Mouse (Mus musculus): Measurements from ENCODE around the gene Adcy2. TPM values are rescaled to one million over a fixed set of nuclear protein-coding genes. Genes with fewer than 3 reads are reported as not detected.

Adcy2 gene
- not detected in 2 replicates for total RNA-seq (2015; ENCODE audit: low replicate concordance)
- not detected in 2 replicates for total RNA-seq (2017; ENCODE audit: low replicate concordance)

GRCm38 (mm10) chr13:68998918-68999801 is at the start of gene Adcy2:
Gene Adcy2, minus strand, starts transcription at chr13:68999541.
- no peak for ATAC-seq (replicated peaks; ENCODE audit: low FRiP score, poor library complexity, severe bottlenecking)

GRCm38 (mm10) chr13:69036991-69037597 is 37.8 kb upstream of the Adcy2 start:
- no peak for ATAC-seq (replicated peaks; ENCODE audit: low FRiP score, poor library complexity, severe bottlenecking)

GRCm38 (mm10) chr13:69034621-69035020 is 35.3 kb upstream of the Adcy2 start:
- ATAC-seq (replicated peaks; ENCODE audit: low FRiP score, poor library complexity, severe bottlenecking) = no peak

- no peak for ATAC-seq (replicated peaks; ENCODE audit: low FRiP score, poor library complexity, severe bottlenecking)
These were observed 34.2 kb upstream of the Adcy2 start for GRCm38 (mm10) chr13:69033532-69033931.

DNA sequence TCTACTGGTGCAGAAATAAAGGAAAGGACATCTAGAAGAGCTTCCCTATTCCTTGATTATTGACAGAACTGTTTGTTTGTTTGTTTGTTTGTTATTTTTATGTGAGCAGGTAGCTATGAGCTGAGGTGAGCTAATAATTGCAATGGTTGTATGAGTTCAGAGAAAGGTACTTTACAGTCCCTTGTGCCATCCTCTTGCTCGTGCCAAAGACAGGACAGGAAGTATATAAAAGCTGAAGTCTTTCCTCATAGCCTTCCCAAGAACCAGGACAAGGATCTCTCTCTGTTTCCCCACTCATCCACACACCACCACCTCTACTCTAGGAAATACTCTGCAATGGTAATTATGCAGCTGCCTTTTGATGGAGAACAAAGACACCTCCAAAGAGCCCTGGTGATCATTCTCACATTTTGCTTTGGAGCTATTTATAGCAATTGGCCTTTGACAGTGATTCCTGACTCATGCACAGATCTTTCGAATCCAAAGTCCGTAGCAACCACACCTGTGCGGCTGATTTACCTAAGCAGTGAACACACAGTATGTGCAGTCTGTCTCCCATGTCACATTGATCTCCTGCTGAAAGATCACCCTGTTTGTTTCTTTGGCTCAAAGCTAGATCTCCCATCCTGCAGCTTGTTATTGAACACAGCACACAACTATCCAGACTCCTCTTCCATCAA is 29.9 kb upstream of the Adcy2 start:
- ATAC-seq (replicated peaks; ENCODE audit: low FRiP score, poor library complexity, severe bottlenecking) = no peak

- no peak for ATAC-seq (replicated peaks; ENCODE audit: low FRiP score, poor library complexity, severe bottlenecking)
These were observed 25.6 kb upstream of the Adcy2 start for GRCm38 (mm10) chr13:69024964-69025363.

DNA sequence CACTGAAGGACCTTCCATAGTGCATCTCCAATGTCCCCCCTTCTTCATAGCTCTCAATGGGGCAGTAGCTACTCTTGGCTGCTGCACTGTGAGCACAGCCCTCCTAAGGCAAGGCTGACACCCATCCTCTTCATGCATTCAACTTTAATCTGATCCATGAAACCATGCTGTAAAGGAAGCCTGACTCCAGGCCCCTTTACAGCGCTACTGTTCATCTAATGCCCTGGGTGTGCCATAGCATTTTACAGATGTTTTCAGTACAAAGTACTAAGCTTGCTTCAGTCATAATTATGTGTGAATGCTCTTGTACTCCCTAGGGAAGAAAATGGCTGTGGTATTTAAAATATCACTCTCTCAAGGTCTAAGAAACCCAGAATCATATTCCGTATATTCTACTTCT is 23.9 kb upstream of the Adcy2 start:
- ATAC-seq (replicated peaks; ENCODE audit: low FRiP score, poor library complexity, severe bottlenecking) = no peak

- ATAC-seq (replicated peaks; ENCODE audit: low FRiP score, poor library complexity, severe bottlenecking) = no peak
These were observed 21.2 kb upstream of the Adcy2 start for GRCm38 (mm10) chr13:69020574-69020973.

DNA sequence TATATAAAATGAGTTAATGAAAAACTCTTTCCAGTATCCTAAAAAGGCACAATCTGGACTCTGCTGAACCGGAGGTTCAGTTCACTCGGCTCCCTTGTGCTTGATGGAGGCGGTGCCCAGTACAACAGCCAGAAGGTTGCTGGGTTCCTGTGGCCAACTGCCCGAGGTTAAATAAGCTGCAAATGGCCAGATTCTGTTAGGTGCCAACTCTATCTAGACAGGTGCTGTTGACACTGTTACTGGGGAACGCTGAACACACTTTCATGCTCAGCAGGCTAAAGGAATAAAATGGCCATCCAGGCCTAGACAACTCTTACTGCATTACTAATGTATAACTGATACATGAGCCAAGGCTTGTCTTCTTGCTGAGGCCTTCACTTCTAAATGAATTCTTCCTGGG is 7.6 kb upstream of the Adcy2 start:
- ATAC-seq (replicated peaks; ENCODE audit: low FRiP score, poor library complexity, severe bottlenecking) = no peak

DNA sequence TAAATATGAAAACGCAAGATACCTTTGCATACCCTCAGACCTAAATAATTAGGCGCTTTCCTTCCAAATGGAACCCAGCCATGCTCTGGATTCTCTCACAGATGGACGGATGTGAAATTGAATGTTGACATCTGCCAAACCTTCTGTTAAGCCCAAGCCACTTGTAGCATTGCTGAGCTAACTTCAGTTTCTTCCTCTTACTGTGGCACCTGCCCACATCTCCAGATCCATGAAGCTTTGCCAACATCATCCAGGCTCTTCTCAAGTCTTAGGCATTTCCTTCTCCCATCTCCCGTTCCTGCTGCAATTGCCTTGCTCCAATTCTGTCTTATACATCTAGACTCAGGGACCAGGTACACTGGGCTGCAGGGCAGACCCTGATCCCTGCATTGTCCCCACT is 6.8 kb upstream of the Adcy2 start:
- ATAC-seq (replicated peaks; ENCODE audit: low FRiP score, poor library complexity, severe bottlenecking) = no peak

GRCm38 (mm10) chr13:69004406-69004805 is 5.1 kb upstream of the Adcy2 start:
- ATAC-seq (replicated peaks; ENCODE audit: low FRiP score, poor library complexity, severe bottlenecking) = no peak

DNA sequence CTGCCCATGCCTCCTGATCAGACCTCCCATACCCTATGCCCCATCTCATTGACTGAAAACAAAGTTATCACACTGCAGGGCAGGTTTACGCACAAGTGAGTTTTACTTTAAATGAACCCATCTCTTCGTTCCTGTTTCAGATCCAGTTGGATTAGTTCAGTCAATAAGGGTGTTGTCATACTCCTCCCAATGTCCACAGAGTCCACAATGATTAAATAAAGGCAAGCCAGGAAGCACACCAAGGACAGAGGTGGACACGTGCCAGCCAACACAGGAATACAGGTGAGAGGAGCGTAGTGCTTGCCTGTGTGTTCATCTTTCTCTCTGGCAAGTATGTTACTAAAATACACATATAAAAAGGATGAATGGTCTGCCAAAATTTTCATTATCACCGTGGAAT is 3.3 kb upstream of the Adcy2 start:
- no peak for ATAC-seq (replicated peaks; ENCODE audit: low FRiP score, poor library complexity, severe bottlenecking)

DNA sequence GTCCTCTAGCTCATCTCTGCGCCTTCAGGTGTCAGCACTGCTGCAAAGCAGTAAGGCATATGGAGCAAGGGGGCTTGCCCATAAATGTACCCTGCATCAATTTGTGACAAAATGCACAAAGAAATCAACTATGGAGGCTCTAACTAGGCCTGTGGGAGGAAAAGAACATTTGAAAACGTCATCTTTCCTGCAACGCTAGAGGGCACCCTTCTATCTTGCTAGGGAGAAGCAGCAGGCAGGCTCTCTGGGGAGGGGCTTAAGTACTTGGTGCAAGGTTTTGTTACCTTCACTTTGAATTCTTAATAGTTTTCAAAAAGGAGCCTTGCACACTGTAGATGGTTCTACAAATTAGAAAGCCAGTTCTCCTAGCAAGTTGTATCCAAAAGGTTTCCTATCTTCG is 2.8 kb upstream of the Adcy2 start:
- ATAC-seq (replicated peaks; ENCODE audit: low FRiP score, poor library complexity, severe bottlenecking) = no peak

- no peak for ATAC-seq (replicated peaks; ENCODE audit: low FRiP score, poor library complexity, severe bottlenecking)
These were observed 485 bp upstream of the Adcy2 start for GRCm38 (mm10) chr13:68999826-69000225.

- no peak for ATAC-seq (replicated peaks; ENCODE audit: low FRiP score, poor library complexity, severe bottlenecking)
These were observed 803 bp downstream of the Adcy2 start for GRCm38 (mm10) chr13:68998558-68998917.

GRCm38 (mm10) chr13:68997821-68998551 is 1.4 kb downstream of the Adcy2 start:
- no peak for ATAC-seq (replicated peaks; ENCODE audit: low FRiP score, poor library complexity, severe bottlenecking)

GRCm38 (mm10) chr13:68997386-68997785 is 2.0 kb downstream of the Adcy2 start:
- ATAC-seq (replicated peaks; ENCODE audit: low FRiP score, poor library complexity, severe bottlenecking) = no peak

DNA sequence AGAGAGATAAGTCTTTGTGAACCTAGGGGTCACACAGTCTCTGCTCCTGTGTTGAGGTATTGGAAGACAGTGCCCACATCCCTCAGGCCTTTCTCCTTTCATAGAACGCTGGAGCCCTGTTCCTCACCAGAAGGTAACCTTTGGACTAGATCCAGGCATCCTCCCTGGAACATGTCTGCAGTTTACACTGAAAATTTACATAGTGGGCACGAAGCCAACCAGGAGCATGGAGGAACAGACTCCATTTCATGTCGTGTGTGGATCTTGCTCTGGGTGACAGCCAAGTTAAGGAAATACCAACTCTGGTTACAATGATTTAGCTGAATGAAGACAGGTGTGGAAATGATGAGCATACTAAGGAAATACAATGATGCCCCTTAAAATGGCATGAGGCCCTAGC is 2.7 kb downstream of the Adcy2 start:
- ATAC-seq (replicated peaks; ENCODE audit: low FRiP score, poor library complexity, severe bottlenecking) = no peak

GRCm38 (mm10) chr13:68985789-68986188 is 13.6 kb downstream of the Adcy2 start:
- no peak for ATAC-seq (replicated peaks; ENCODE audit: low FRiP score, poor library complexity, severe bottlenecking)

- ATAC-seq (replicated peaks; ENCODE audit: low FRiP score, poor library complexity, severe bottlenecking) = no peak
These were observed 15.3 kb downstream of the Adcy2 start for GRCm38 (mm10) chr13:68984000-68984399.
